Mouse (Mus musculus) limb, embryonic 11.5 days (tissue): ENCODE data around the gene Palm. TPM values are rescaled to one million over a fixed set of nuclear protein-coding genes. Genes with fewer than 3 reads are reported as not detected.

Experiments used
- ATAC-seq: fragments of 200-750 bp; cut with Nextera tagmentation; 2 replicates; pipeline ENCODE4 v1.8.0; 2017; ENCODE audit warnings: low read depth; ENCODE audit not compliant: insufficient number of reproducible peaks, low FRiP score, low TSS enrichment
- DNase-seq: peaks from one replicate; pipeline ENCODE4 v3.0.0-alpha.2; 2015; ENCODE audit warnings: low spot score
- H3K27ac ChIP-seq: fragments of 300-500 bp; sonication (generic); replicated peaks from 2 replicates; pipeline ENCODE4 v1.5.1; 2014; ENCODE audit warnings: low read depth, mild to moderate bottlenecking, low read length
- H3K27me3 ChIP-seq: fragments of 300-500 bp; sonication (generic); 2 replicates; pipeline ENCODE4 v1.6.1; 2014; ENCODE audit warnings: mild to moderate bottlenecking, low read length, mixed read lengths; ENCODE audit not compliant: control insufficient read depth, insufficient read depth
- H3K36me3 ChIP-seq: fragments of 300-500 bp; sonication (generic); 2 replicates; pipeline ENCODE4 v1.6.1; 2014; ENCODE audit warnings: mild to moderate bottlenecking, low read length, moderate library complexity, mixed read lengths; ENCODE audit not compliant: control insufficient read depth, insufficient read depth
- H3K4me1 ChIP-seq: fragments of 300-500 bp; sonication (generic); 2 replicates; pipeline ENCODE4 v1.6.1; 2014; ENCODE audit warnings: low read length, mixed read lengths; ENCODE audit not compliant: control insufficient read depth, insufficient read depth
- H3K4me2 ChIP-seq: fragments of 300-500 bp; sonication (generic); 2 replicates; pipeline ENCODE4 v1.6.1; 2014; ENCODE audit warnings: low read depth, mild to moderate bottlenecking, moderate library complexity; ENCODE audit not compliant: severe bottlenecking
- H3K4me3 ChIP-seq: fragments of 300-500 bp; sonication (generic); 2 replicates; pipeline ENCODE4 v1.5.1; 2014; ENCODE audit warnings: low read depth, low read length
- H3K9ac ChIP-seq: fragments of 300-500 bp; sonication (generic); 2 replicates; pipeline ENCODE4 v1.6.1; 2014; ENCODE audit warnings: mild to moderate bottlenecking, low read length
- H3K9me3 ChIP-seq: fragments of 300-500 bp; sonication (generic); 2 replicates; pipeline ENCODE4 v1.6.1; 2016; ENCODE audit warnings: low read length; ENCODE audit not compliant: control insufficient read depth
- WGBS: fragments of 180-500 bp; shearing (Covaris S2); extraction: QIAGEN DNeasy Blood & Tissue Kit; methylation state at CpG from one replicate; pipeline ENCODE4 v1.1.7; 2014; 5-methylcytosine and 5-hydroxymethylcytosine counted together
- microRNA-seq: library from miRNA; unstranded; fragments of <30 nt; microRNA quantifications from one replicate; pipeline ENCODE4, GENCODE M21; 2016
- polyA plus RNA-seq: library from polyadenylated mRNA; unstranded; fragments of >200 nt; fragmentation: Nextera tagmentation; extraction: Ambion mirVana; gene quantifications from 2 replicates; pipeline ENCODE4 v1.2.1, GENCODE M21; 2014

The Palm gene
- polyA plus RNA-seq, 1 experiment from 2014 or later, result 108 TPM

GRCm38 (mm10) chr10:79865189-79865601 lies 71.8 kb downstream of the Palm start:
- Histone ChIP-seq H3K9me3 (no peaks in the 10 kb centered on the region), H3K4me3 (no peak overlapping the region), H3K9ac (no peak overlapping the region), H3K4me2 (no peak overlapping the region), H3K27ac (no peak overlapping the region), H3K4me1 (no peaks in the 10 kb centered on the region), H3K36me3 (peaks cover 44% of the 10 kb centered on the region), H3K27me3 (no peaks in the 10 kb centered on the region)
- DNase-seq, result peak; percentile 47
- 0 out of 2 replicates have a peak, but pooled peaks have one; percentile 5 for ATAC-seq
- 70% methylated on average over 12 of the region's 12 CpGs for WGBS

GRCm38 (mm10) chr10:79865801-79866295 lies 72.5 kb downstream of the Palm start:
- no peak for ATAC-seq
- no peak overlapping the region for H3K9ac ChIP-seq

GRCm38 (mm10) chr10:79866601-79867000 lies 73.2 kb downstream of the Palm start:
- WGBS, result 62% methylated on average over 11 of the region's 11 CpGs
- no peak for ATAC-seq
- H3K4me3 ChIP-seq, result no peak overlapping the region

More at GRCm38 (mm10) chr10:79865801-79866295, 72.5 kb downstream of the Palm start:
- H3K27me3 ChIP-seq, result no peaks in the 10 kb centered on the region
- no peak overlapping the region for H3K4me2 ChIP-seq
- 0 out of 2 replicates have a peak overlapping the region, but pooled peaks have one; percentile 1 for H3K27ac ChIP-seq
- H3K36me3 ChIP-seq, result peaks cover 38% of the 10 kb centered on the region
- 84% methylated on average over 19 of the region's 19 CpGs for WGBS
- DNase-seq, result peak; percentile 37
- H3K4me3 ChIP-seq, result no peak overlapping the region
- no peaks in the 10 kb centered on the region for H3K9me3 ChIP-seq
- no peaks in the 10 kb centered on the region for H3K4me1 ChIP-seq

More at GRCm38 (mm10) chr10:79866601-79867000, 73.2 kb downstream of the Palm start:
- Histone ChIP-seq H3K4me2 (no peak overlapping the region), H3K9me3 (no peaks in the 10 kb centered on the region), H3K9ac (no peak overlapping the region), H3K27ac (no peak overlapping the region), H3K27me3 (no peaks in the 10 kb centered on the region), H3K36me3 (peaks cover 33% of the 10 kb centered on the region), H3K4me1 (no peaks in the 10 kb centered on the region)
- DNase-seq, result no peak

Small RNA genes within 50 kb of the gene (microRNA-seq; reads per million reads assigned to microRNA genes)
- not detected for gene Mir6910

Other genes with a start within 250 kb of the Palm start
- 54.2 and 56.2 TPM in 2 replicates for gene Mier2, start 238.4 kb upstream of the Palm start, polyA plus RNA-seq
- not detected in 2 replicates for gene Theg, start 206.2 kb upstream of the Palm start, polyA plus RNA-seq
- 0.04 TPM in 1 of 2 replicates, not detected in the other for gene C2cd4c, start 179.5 kb upstream of the Palm start, polyA plus RNA-seq
- gene Shc2, start 155.7 kb upstream of the Palm start, polyA plus RNA-seq, result 4.8 and 6.5 TPM in 2 replicates
- not detected in 2 replicates for gene Odf3l2, start 147.8 kb upstream of the Palm start, polyA plus RNA-seq
- gene Madcam1, start 129.0 kb upstream of the Palm start, polyA plus RNA-seq, result 5.6 and 5.9 TPM in 2 replicates
- 67.2 and 70.9 TPM in 2 replicates for gene Tpgs1, start 124.2 kb upstream of the Palm start, polyA plus RNA-seq
- gene Cdc34, start 111.4 kb upstream of the Palm start, polyA plus RNA-seq, result 171 and 175 TPM in 2 replicates
- gene Gzmm, start 104.6 kb upstream of the Palm start, polyA plus RNA-seq, result 0.45 and 0.94 TPM in 2 replicates
- 633 and 674 TPM in 2 replicates for gene Bsg, start 89.1 kb upstream of the Palm start, polyA plus RNA-seq
- not detected in 2 replicates for gene Hcn2, start 76.9 kb upstream of the Palm start, polyA plus RNA-seq
- 32.2 and 36.1 TPM in 2 replicates for gene Polrmt, start 47.0 kb upstream of the Palm start, polyA plus RNA-seq
- gene Fgf22, start 38.5 kb upstream of the Palm start, polyA plus RNA-seq, result 0.17 and 0.33 TPM in 2 replicates
- gene Rnf126, start 26.6 kb upstream of the Palm start, polyA plus RNA-seq, result 112 and 118 TPM in 2 replicates
- 1.8 and 1.9 TPM in 2 replicates for gene Fstl3, start 16.3 kb upstream of the Palm start, polyA plus RNA-seq
- gene Prss57, start 2.6 kb upstream of the Palm start, polyA plus RNA-seq, result not detected in 2 replicates
- 0.21 and 0.29 TPM in 2 replicates for gene Misp, start 27.4 kb downstream of the Palm start, polyA plus RNA-seq
- gene Ptbp1, start 60.9 kb downstream of the Palm start, polyA plus RNA-seq, result 328 and 351 TPM in 2 replicates
- gene Prtn3, start 80.9 kb downstream of the Palm start, polyA plus RNA-seq, result 16.0 and 19.6 TPM in 2 replicates
- gene Plppr3, start 81.1 kb downstream of the Palm start, polyA plus RNA-seq, result 95.1 and 95.7 TPM in 2 replicates
- gene Elane, start 92.7 kb downstream of the Palm start, polyA plus RNA-seq, result 0.20 TPM in 1 of 2 replicates, not detected in the other
- gene Cfd, start 97.3 kb downstream of the Palm start, polyA plus RNA-seq, result not detected in 2 replicates
- gene Med16, start 115.4 kb downstream of the Palm start, polyA plus RNA-seq, result 43.1 and 43.8 TPM in 2 replicates
- 6.7 TPM in 1 of 2 replicates, not detected in the other for gene Gm26602, start 117.3 kb downstream of the Palm start, polyA plus RNA-seq
- 0.21 and 0.34 TPM in 2 replicates for gene Kiss1r, start 123.4 kb downstream of the Palm start, polyA plus RNA-seq
- 133 and 138 TPM in 2 replicates for gene R3hdm4, start 127.6 kb downstream of the Palm start, polyA plus RNA-seq
- gene Arid3a, start 133.5 kb downstream of the Palm start, polyA plus RNA-seq, result 11.8 and 12.9 TPM in 2 replicates
- 141 and 144 TPM in 2 replicates for gene Wdr18, start 166.6 kb downstream of the Palm start, polyA plus RNA-seq
- gene Grin3b, start 177.1 kb downstream of the Palm start, polyA plus RNA-seq, result 0.23 and 0.41 TPM in 2 replicates
- 15.7 and 15.9 TPM in 2 replicates for gene Tmem259, start 190.8 kb downstream of the Palm start, polyA plus RNA-seq
- gene Cnn2, start 195.0 kb downstream of the Palm start, polyA plus RNA-seq, result 250 and 255 TPM in 2 replicates
- gene Abca7, start 202.9 kb downstream of the Palm start, polyA plus RNA-seq, result 1.3 and 1.4 TPM in 2 replicates
- 8.5 and 10.8 TPM in 2 replicates for gene Arhgap45, start 223.1 kb downstream of the Palm start, polyA plus RNA-seq
- gene Polr2e, start 246.2 kb downstream of the Palm start, polyA plus RNA-seq, result 294 and 308 TPM in 2 replicates